Mouse (Mus musculus) spleen, adult 12 weeks (tissue): ENCODE measurements at regions not wholly inside any gene's neighbourhood (a gene's known extent, or its start where the extent isn't known, plus 50 kb on each side); places are given as distances from the start of the nearest gene placed in this dataset.

ENCODE experiments used
- DNase-seq: peaks from one replicate; pipeline ENCODE4 v3.0.0; 2022; ENCODE audit warnings: low spot score

- DNase-seq = no peak
These were observed 154.6 kb upstream of the Mvb12b start for GRCm38 (mm10) chr2:34042336-34042735.

GRCm38 (mm10) chr2:34038982-34039381 is 151.2 kb upstream of the Mvb12b start:
- no peak for DNase-seq

- DNase-seq = no peak
These were observed 145.5 kb upstream of the Mvb12b start for GRCm38 (mm10) chr2:34033212-34033611.

- no peak for DNase-seq
These were observed 143.7 kb upstream of the Mvb12b start for GRCm38 (mm10) chr2:34031421-34031820.

- DNase-seq = no peak
These were observed 143.3 kb upstream of the Mvb12b start for GRCm38 (mm10) chr2:34031001-34031412.

- DNase-seq = no peak
These were observed 139.7 kb upstream of the Mvb12b start for GRCm38 (mm10) chr2:34027445-34027844.

GRCm38 (mm10) chr2:34026566-34027360 is 139.0 kb upstream of the Mvb12b start:
- no peak for DNase-seq

- DNase-seq = peak; percentile 5
These were observed 138.1 kb upstream of the Mvb12b start for GRCm38 (mm10) chr2:34025715-34026360.

- no peak for DNase-seq
These were observed 129.4 kb upstream of the Mvb12b start for GRCm38 (mm10) chr2:34017142-34017453.

GRCm38 (mm10) chr2:34016350-34017141 is 128.8 kb upstream of the Mvb12b start:
- DNase-seq = no peak

GRCm38 (mm10) chr2:34015640-34015995 is 127.9 kb upstream of the Mvb12b start:
- DNase-seq = no peak

GRCm38 (mm10) chr2:34014868-34015639 is 127.3 kb upstream of the Mvb12b start:
- no peak for DNase-seq

GRCm38 (mm10) chr2:34010166-34010565 is 122.4 kb upstream of the Mvb12b start:
- DNase-seq = no peak

GRCm38 (mm10) chr2:34007916-34008315 is 120.2 kb upstream of the Mvb12b start:
- no peak for DNase-seq

GRCm38 (mm10) chr2:33997106-33997505 is 109.4 kb upstream of the Mvb12b start:
- no peak for DNase-seq

- no peak for DNase-seq
These were observed 108.6 kb upstream of the Mvb12b start for GRCm38 (mm10) chr2:33996331-33996730.

- no peak for DNase-seq
These were observed 103.6 kb upstream of the Mvb12b start for GRCm38 (mm10) chr2:33991299-33991698.

- no peak for DNase-seq
These were observed 103.0 kb upstream of the Mvb12b start for GRCm38 (mm10) chr2:33990711-33991110.

GRCm38 (mm10) chr2:33989555-33990370 is 102.0 kb upstream of the Mvb12b start:
- DNase-seq = no peak

- DNase-seq = no peak
These were observed 98.7 kb upstream of the Mvb12b start for GRCm38 (mm10) chr2:33986420-33986819.

- DNase-seq = no peak
These were observed 97.6 kb upstream of the Mvb12b start for GRCm38 (mm10) chr2:33985316-33985715.
